Mouse (Mus musculus) layer of hippocampus, adult 9-10 months (tissue): Measurements from ENCODE around the gene Tmtc1.

Experiments used
- DNase-seq: peaks from one replicate; pipeline ENCODE4 v3.0.0; 2022; ENCODE audit warnings: low spot score

The Tmtc1 gene

DNA sequence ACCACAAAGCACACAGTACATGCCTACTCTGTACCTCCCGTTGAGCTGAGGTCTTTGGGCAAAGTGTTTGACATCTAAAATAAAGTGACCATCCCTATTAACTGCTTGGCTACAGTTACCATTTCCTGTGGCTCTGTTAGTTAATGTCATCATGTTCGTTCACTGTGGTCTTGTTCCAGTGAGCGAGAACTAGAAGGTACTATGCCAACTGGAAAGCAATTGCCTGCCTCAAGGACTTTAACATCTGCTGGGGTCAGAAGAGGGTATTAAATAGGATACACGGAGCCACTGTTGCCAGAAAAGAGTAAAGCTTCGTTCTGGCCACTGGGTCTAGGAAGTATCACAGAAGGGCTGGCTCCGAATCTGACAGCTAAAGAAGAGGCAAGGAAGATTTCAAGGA, 23.8 kb downstream of the Tmtc1 start:
- DNase-seq: no peak

- DNase-seq: no peak
Measured at GRCm38 (mm10) chr6:148416597-148416996, 27.6 kb downstream of the Tmtc1 start.

GRCm38 (mm10) chr6:148413638-148414037, 30.6 kb downstream of the Tmtc1 start:
- DNase-seq: no peak

DNA sequence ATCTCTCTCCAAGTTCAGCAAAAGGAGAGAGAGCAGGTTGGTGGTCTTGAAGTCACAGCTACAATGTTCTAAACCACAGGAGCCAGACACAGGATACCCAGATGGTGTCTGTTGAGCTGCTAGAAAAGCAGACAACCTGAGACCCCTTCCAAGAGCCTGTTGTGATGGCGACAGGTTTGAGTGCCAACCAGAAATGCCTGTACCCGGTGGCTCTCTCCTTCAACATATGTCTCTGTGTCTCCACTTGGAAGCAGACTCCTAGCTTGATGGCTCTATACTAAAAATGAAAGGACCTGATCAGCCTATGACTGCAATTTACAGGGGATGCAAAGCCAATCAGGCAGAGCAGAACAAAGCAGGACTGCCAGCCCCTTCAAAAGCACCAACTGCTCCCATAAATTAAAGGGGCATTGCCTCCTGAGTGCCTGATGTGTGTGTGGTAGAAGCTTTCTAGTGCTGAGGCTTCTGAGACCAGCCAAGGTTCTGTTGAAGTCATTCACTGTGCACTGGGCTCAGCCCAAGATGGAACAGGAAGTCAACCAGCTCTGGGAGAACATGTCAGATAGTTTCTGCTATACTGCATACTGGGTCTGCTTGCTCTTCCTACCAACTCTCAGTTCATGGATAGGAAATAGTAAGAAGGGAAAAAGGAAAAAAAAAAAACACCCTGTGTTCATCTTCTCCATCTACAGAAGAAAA, 37.2 kb downstream of the Tmtc1 start:
- no peak for DNase-seq

DNA sequence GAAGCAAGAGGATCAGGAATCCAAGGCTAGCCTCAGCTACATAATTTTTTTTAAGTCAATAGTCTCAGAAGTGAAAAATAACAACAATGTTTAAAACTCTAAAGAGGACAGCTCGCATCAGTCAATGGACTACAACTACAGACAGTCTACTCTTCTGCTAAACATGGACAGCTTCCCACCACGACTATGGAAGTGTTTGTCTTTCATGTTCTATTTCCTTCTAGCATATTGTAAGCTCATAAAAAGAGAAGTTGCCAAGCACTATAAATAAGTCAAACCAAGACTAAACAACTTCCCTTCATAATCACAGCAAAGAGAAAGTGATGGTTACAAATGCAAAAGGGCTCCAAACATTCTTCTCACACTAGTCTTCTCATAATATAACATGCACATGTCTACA, 38.6 kb downstream of the Tmtc1 start:
- DNase-seq: no peak

GRCm38 (mm10) chr6:148404500-148404899, 39.7 kb downstream of the Tmtc1 start:
- no peak for DNase-seq

- DNase-seq: no peak
Measured at GRCm38 (mm10) chr6:148403761-148404160, 40.4 kb downstream of the Tmtc1 start.

- DNase-seq: no peak
Measured at GRCm38 (mm10) chr6:148401031-148401430, 43.2 kb downstream of the Tmtc1 start.

DNA sequence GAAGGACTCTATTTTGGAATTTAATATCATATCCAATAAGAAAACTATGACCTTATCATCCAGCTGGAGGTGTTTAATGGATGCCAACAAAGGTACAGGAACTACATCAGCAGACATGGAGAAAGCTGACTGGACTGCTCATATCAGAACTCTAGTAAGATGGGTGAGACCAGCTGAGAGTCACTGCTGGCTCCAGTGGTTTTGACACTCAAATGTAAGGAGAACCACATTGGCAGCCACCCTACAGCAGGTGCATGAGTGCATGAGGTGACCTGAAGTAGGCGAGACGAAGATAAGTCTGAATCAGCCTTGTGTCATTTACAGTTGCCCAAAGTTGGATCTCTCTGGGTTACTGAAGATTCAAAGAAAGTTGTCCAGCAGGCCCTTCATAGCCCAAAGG, 44.6 kb downstream of the Tmtc1 start:
- DNase-seq: no peak

DNA sequence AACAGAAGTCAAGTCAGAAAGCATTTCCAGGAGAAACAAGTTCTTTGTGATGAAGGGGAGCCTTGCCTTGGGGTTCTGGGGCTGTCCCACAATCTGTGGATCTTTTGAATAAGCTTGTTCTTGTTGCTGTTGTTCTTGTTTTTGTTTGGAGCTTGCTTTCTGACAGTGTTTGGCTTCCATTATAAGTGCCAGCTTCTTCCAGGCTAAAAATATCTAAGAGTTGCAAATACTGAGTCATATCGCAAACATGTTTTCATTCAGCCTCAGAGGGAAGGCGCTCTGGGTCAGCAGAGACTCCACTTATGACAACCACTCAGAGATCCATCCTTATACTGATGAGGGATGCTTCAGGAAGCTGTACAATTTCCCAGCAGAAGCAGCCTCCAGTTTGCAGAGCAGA, 45.3 kb downstream of the Tmtc1 start:
- no peak for DNase-seq

GRCm38 (mm10) chr6:148397270-148397669, 46.9 kb downstream of the Tmtc1 start:
- no peak for DNase-seq

GRCm38 (mm10) chr6:148395272-148395671, 48.9 kb downstream of the Tmtc1 start:
- DNase-seq: no peak

GRCm38 (mm10) chr6:148394294-148394693, 49.9 kb downstream of the Tmtc1 start:
- no peak for DNase-seq

DNA sequence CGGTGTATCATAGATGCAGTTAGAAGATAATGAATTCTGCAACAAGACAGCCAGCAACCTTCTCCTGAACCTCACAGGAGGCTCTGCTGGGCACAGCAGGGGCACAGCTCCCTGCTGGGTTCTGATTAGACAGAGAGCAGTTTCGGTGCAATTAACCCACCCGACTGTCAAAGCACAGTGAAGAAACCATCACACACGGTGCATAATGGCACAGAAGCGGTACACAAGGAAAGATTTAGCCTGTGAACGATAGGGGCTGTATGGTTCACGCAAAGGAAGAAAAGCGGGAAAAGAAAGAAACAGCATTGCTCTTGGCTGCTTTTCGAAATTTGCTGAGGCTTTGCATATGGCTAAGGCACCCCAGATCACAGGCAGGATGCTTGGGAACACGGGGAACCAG, 52.0 kb downstream of the Tmtc1 start:
- no peak for DNase-seq

GRCm38 (mm10) chr6:148391286-148391685, 52.9 kb downstream of the Tmtc1 start:
- no peak for DNase-seq

- no peak for DNase-seq
Measured at GRCm38 (mm10) chr6:148390630-148391276, 53.4 kb downstream of the Tmtc1 start.

- no peak for DNase-seq
Measured at GRCm38 (mm10) chr6:148387990-148388389, 56.2 kb downstream of the Tmtc1 start.

DNA sequence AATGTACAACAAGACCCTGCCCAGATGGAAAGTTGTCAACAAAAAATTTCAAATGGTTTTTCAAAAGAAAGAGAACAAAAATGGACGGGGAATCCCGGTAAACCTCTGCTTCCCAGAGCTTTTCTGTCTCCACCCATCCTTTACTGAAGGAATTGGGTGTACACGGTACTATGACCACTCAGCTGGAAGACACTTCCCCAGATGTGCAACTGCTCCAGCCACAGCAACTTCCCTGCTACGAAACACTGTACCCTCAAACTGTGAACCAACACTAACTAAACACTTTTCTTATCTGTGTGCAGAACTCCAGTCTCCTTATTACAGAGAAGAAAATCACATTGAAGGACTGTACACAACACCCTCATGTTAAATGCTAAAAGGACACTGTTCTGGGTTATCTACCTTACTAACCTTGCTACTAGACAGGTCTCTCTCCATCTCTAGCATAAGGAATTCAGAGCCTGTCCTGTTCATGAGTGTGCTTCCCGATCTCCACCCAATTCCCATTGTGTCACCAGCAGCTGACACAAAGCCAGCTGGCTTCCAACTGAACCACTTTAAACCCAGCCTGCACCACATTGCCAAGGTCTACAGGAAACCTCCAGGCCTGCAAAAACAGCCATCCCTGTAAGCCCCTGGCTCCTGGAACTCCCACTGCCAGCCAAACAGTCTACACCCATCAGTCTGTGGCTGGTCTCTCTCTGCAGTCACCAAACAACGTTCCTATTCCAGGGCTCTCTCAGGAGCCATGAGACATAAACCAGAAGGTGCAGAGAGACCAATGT, 59.9 kb downstream of the Tmtc1 start:
- DNase-seq: no peak

DNA sequence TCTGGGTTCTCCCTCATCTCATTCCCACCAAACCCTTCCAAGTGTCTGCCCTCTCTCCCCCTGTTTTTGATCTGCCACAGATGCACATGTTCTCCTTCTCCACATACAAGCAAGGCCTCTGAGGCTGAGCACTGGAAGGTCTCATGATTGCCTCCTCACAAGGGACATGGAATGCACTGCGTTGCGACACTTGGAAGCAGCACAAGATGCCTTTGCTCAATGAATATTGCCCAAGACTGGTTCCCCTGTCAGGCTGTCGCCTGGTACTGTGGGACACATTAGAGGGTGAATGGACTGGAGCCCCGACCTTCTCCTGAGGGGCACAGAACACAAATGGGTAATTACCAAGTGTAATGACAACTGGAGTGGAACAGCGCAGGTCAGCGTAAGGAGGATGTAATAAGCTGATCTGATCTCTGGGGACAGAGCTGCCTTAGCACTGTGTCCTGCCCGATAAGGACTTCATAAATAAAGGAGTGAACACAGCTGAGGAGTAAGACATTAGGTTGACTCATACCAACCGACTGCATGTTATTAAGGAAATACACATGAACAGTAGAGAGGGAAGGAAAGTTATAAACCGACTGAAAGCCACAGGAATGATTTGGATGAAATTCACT, 62.9 kb downstream of the Tmtc1 start:
- DNase-seq: no peak

- DNase-seq: no peak
Measured at GRCm38 (mm10) chr6:148375618-148376209, 68.5 kb downstream of the Tmtc1 start.

DNA sequence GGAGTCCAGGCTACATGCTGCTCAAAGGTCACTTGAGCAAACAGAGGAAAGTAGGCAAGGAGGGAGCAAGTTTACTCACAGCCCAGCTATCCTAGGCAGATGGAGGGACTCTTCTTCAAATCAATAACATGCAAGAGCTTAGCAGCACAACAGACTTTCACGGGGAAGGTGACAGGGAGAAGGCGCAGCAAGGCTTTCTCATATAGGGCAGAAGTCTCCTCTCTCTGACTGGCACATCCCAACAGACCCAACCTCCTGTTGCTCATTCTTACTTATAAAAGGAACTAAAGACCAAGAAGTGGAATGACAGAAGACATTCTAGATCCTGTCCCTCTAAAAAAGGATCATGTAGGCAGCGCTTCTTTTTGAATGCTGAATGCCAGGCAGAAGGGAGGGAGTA, 69.2 kb downstream of the Tmtc1 start:
- no peak for DNase-seq

GRCm38 (mm10) chr6:148373444-148373843, 70.7 kb downstream of the Tmtc1 start:
- no peak for DNase-seq
